Mouse (Mus musculus): ENCODE measurements around the gene Ptpn6.

Gene Ptpn6

GRCm38 (mm10) chr6:124755831-124756595, 17.5 kb upstream of the Ptpn6 start, which contains the start of the genes Gm45234 and Atn1:
TSS of gene Gm45234 (minus strand) at chr6:124756021.
TSS of gene Atn1 (minus strand) at chr6:124756524.
- DNase-seq (ENCODE audit: low read depth): peak; percentile 85

GRCm38 (mm10) chr6:124755306-124755705, 16.8 kb upstream of the Ptpn6 start:
- DNase-seq (ENCODE audit: low read depth): peak; percentile 50

GRCm38 (mm10) chr6:124753861-124754260, 15.3 kb upstream of the Ptpn6 start:
- no peak for DNase-seq (ENCODE audit: low read depth)

- no peak for DNase-seq (ENCODE audit: low read depth)
These were observed 11.9 kb upstream of the Ptpn6 start for GRCm38 (mm10) chr6:124750405-124750804.

GRCm38 (mm10) chr6:124746654-124747632, 8.4 kb upstream of the Ptpn6 start:
- no peak for DNase-seq (ENCODE audit: low read depth)

- DNase-seq (ENCODE audit: low read depth): no peak
These were observed 7.7 kb upstream of the Ptpn6 start for GRCm38 (mm10) chr6:124746296-124746605.

GRCm38 (mm10) chr6:124745490-124746295, 7.2 kb upstream of the Ptpn6 start:
- DNase-seq (ENCODE audit: low read depth): peak; percentile 86

GRCm38 (mm10) chr6:124744755-124745321, 6.3 kb upstream of the Ptpn6 start:
- no peak for DNase-seq (ENCODE audit: low read depth)

- DNase-seq (ENCODE audit: low read depth): no peak
These were observed 5.1 kb upstream of the Ptpn6 start for GRCm38 (mm10) chr6:124743647-124744046.

GRCm38 (mm10) chr6:124742839-124743514, 4.5 kb upstream of the Ptpn6 start:
- DNase-seq (ENCODE audit: low read depth): no peak

- no peak for DNase-seq (ENCODE audit: low read depth)
These were observed 3.3 kb upstream of the Ptpn6 start for GRCm38 (mm10) chr6:124741842-124742241.

GRCm38 (mm10) chr6:124740888-124741761, 2.6 kb upstream of the Ptpn6 start, which contains the start of gene Grcc10:
TSS of gene Grcc10 (minus strand) at chr6:124741374.
- peak; percentile 94 for DNase-seq (ENCODE audit: low read depth)

GRCm38 (mm10) chr6:124740211-124740887, 1.8 kb upstream of the Ptpn6 start:
- DNase-seq (ENCODE audit: low read depth): peak; percentile 86

GRCm38 (mm10) chr6:124739231-124739796, 800 bp upstream of the Ptpn6 start:
- no peak for DNase-seq (ENCODE audit: low read depth)

GRCm38 (mm10) chr6:124737040-124737439, 1.5 kb downstream of the Ptpn6 start:
- DNase-seq (ENCODE audit: low read depth): no peak

- no peak for DNase-seq (ENCODE audit: low read depth)
These were observed 4.1 kb downstream of the Ptpn6 start for GRCm38 (mm10) chr6:124734417-124734816.

GRCm38 (mm10) chr6:124732476-124733370, 5.8 kb downstream of the Ptpn6 start:
- DNase-seq (ENCODE audit: low read depth): no peak

GRCm38 (mm10) chr6:124731038-124731437, 7.5 kb downstream of the Ptpn6 start:
- DNase-seq (ENCODE audit: low read depth): no peak

Data from NIH3T3 (cell line).